Mouse (Mus musculus): ENCODE measurements at regions not wholly inside any gene's neighbourhood (a gene's known extent, or its start where the extent isn't known, plus 50 kb on each side); places are given as distances from the start of the nearest gene placed in this dataset.
A peak's percentile ranks its signal among the peaks of the same experiment; 100 is the strongest.

GRCm38 (mm10) chr15:68435961-68436360, 1935.3 kb upstream of the Lrrc6 start:
- DNase-seq, result no peak

- DNase-seq, result no peak
Measured at GRCm38 (mm10) chr15:68431251-68431650, 1930.5 kb upstream of the Lrrc6 start.

- no peak for DNase-seq
Measured at GRCm38 (mm10) chr15:68430486-68430885, 1929.8 kb upstream of the Lrrc6 start.

- DNase-seq, result no peak
Measured at GRCm38 (mm10) chr15:68428444-68429228, 1927.9 kb upstream of the Lrrc6 start.

GRCm38 (mm10) chr15:68417142-68417541, 1916.4 kb upstream of the Lrrc6 start:
- DNase-seq, result no peak

- DNase-seq, result no peak
Measured at GRCm38 (mm10) chr15:68415401-68415925, 1914.8 kb upstream of the Lrrc6 start.

GRCm38 (mm10) chr15:68414047-68414446, 1913.3 kb upstream of the Lrrc6 start:
- no peak for DNase-seq

- DNase-seq, result no peak
Measured at GRCm38 (mm10) chr15:68412697-68413096, 1912.0 kb upstream of the Lrrc6 start.

GRCm38 (mm10) chr15:68412156-68412555, 1911.4 kb upstream of the Lrrc6 start:
- DNase-seq, result no peak

GRCm38 (mm10) chr15:68403554-68404070, 1902.9 kb upstream of the Lrrc6 start:
- no peak for DNase-seq

GRCm38 (mm10) chr15:68401726-68402125, 1901.0 kb upstream of the Lrrc6 start:
- no peak for DNase-seq

GRCm38 (mm10) chr15:68401006-68401405, 1900.3 kb upstream of the Lrrc6 start:
- DNase-seq, result no peak

GRCm38 (mm10) chr15:68396566-68396965, 1895.9 kb upstream of the Lrrc6 start:
- DNase-seq, result no peak

GRCm38 (mm10) chr15:68394749-68395148, 1894.0 kb upstream of the Lrrc6 start:
- DNase-seq, result no peak

- no peak for DNase-seq
Measured at GRCm38 (mm10) chr15:68394157-68394556, 1893.4 kb upstream of the Lrrc6 start.

- no peak for DNase-seq
Measured at GRCm38 (mm10) chr15:68391737-68392136, 1891.0 kb upstream of the Lrrc6 start.

GRCm38 (mm10) chr15:68389855-68390254, 1889.1 kb upstream of the Lrrc6 start:
- DNase-seq, result no peak

- DNase-seq, result no peak
Measured at GRCm38 (mm10) chr15:68387349-68388065, 1886.8 kb upstream of the Lrrc6 start.

GRCm38 (mm10) chr15:68384571-68385335, 1884.0 kb upstream of the Lrrc6 start:
- no peak for DNase-seq

- DNase-seq, result no peak
Measured at GRCm38 (mm10) chr15:68375166-68375565, 1874.5 kb upstream of the Lrrc6 start.

GRCm38 (mm10) chr15:68366816-68367215, 1866.1 kb upstream of the Lrrc6 start:
- no peak for DNase-seq

- DNase-seq, result peak; percentile 99
Measured at GRCm38 (mm10) chr15:68363058-68363735, 1862.5 kb upstream of the Lrrc6 start.
